Mouse (Mus musculus) adrenal gland, postnatal 14 days (tissue): Measurements from ENCODE around the gene Map2k4. TPM values are rescaled to one million over a fixed set of nuclear protein-coding genes. Genes with fewer than 3 reads are reported as not detected.

Experiments
- DNase-seq: peaks from one replicate; pipeline ENCODE4 v3.0.0; 2021; ENCODE audit warnings: mixed read lengths
- total RNA-seq: library from RNA; stranded (reverse); gene quantifications from 2 replicates; pipeline ENCODE4 v1.2.3, GENCODE M21; 2021

Map2k4 gene
- total RNA-seq, 1 experiment from 2014 or later = 45.6 TPM

DNA sequence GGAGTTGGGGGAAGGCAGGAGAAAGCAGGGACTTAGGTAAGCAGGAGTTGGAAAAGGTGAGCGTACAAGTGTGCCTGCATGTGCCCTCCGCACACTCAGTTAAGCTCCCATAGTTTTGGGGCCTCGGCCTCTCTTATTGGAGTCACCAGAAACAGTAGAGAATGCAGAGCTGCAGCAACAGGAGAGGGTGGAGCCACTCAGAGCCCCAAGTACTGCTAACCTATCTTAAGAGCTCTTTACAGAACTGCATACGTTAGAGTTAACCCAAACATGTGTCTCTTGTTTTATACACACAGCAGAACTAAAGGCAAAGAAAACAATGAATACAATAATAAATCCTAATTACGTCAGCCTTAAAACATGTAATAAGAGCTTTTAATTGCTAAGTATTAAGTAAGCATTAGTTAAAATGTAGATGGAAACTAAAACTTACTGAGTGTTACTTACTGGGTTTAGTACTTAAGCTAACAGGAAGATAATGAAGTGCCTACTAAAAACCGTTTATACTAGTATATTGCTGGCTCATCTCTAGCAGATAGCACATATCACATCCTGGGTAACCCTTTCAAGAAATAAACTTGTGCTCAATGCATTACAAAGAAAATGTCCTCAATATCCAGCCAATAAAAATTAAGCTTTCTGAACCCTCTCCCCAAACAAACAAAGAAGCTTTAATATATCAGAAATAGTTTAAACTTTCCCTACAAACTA lies 14.0 kb downstream of the Map2k4 start:
- no peak for DNase-seq

DNA sequence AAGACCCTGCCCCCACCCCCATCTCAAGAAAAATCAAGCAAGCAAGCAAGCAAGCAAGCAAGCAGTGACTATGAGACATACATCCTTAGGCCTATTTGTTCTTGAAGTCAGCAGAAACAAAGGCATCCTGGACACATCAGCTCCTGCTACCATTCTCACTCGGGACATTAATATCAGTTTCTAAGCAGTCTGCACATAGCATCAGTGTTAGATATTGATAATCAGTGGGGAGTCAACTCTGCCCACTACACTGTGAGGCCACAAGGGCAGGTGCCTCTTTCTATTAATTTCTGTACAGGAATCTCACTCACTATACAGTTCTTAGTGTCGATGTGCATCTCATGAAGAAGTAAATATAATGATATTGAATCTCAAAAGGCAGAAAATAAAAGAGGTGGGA lies 14.6 kb downstream of the Map2k4 start:
- DNase-seq = no peak

DNA sequence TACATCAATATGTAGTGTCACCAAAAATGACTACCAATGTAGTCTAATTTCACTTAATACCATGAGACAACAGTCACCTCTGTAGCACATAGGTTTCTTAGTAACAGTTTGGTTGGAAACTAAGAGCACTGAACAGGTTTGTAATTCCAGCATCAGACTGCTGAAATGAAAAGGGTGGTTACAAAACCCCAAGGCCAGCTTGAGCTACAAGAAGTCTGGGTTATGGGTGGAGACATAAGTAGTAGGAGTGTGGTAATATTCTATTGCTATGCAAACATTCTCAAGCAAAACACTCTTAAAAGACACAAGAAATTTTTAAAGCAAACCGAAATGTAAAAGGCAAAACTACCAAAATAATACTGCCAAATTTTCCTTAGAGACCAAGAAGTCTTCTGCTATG lies 16.6 kb downstream of the Map2k4 start:
- no peak for DNase-seq

DNA sequence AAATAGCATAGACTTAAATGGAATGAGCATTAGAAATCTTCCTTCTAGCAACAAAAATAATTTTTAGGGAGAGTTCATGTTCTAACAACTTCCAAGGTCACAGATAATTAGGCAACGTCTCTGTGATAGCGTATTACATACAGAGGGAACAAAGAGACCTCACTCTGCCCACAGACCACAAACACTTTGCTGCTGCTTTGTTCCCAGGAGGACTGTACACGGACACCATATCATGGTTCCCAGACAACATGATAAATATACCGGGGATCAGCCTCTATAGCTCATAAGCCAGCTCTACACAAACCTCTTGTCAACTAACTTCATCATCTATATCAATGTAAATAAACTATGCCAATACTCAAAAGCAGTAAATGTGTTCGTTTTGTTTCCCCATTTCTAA lies 18.1 kb downstream of the Map2k4 start:
- no peak for DNase-seq

DNA sequence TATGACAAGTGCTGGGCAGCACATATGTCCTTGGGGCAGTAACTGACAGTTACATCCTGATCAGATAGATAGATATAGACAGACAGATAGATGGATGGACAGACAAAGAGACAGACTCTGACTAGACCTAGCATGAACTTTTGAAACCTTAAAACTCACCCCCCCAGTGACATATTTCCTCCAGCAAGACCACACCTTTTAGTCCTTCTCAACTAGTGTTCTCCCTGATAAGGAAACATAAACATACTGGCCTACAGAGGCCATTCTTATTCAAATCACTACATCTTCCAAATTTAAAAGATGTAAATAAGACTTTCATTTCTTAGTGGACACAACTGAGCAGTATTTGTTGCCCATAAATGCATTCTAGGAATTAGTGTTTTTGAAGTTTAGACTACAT lies 19.7 kb downstream of the Map2k4 start:
- no peak for DNase-seq

DNA sequence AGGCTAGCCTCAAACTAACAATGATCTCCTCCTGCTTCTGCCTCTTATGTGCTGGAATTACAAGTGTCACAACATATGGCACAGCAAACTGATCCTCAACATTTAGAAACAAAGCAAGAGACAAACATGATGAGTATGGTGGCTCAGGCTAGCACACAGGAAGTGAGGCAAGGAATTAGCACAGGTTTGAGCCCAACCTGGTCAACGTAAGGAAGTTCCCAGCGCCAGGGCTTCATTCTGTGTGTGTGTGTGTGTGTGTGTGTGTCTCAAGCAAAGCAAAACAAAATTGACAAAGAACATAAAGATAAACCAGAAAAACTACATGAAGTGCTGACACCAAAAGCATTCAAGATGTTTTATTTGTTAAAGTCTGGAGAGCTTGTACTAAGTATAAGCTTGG lies 27.2 kb downstream of the Map2k4 start:
- DNase-seq = no peak

DNA sequence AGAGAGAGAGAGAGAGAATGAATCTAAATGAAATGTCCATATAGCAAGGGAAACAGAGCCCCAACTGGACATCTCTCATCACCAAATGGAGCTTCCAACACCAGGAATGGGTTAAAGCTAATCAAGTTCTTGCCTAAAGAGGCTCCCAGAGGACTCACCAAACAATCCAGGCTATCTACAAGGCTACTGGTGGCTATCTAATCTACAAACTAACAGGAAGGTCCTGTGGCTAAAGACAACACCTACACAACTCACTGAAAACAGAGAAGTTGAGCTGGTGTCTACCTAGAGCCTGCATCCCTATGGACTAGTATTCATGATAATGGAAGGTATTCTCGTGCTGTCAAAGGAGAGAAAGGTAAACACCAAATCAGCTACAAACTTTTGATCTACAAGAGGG lies 28.7 kb downstream of the Map2k4 start:
- no peak for DNase-seq

DNA sequence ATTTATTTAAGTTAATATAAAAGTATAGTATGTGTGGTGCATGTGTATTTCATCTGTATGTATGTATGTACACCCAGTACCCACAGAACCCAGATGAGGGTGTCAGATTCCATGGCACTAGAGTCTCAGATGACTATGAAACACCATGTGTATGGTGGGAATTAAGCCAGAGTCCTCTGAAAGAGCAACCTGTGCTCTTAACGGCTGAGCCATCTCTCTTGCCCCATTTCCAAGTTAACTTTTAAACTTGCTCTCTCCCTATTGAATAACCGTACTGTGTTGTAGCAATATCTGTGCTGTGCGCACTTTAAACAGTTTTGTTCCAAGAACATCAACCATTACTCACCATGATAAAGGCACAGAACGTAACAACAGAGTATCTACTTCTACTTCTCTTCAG lies 33.9 kb downstream of the Map2k4 start:
- DNase-seq = no peak

DNA sequence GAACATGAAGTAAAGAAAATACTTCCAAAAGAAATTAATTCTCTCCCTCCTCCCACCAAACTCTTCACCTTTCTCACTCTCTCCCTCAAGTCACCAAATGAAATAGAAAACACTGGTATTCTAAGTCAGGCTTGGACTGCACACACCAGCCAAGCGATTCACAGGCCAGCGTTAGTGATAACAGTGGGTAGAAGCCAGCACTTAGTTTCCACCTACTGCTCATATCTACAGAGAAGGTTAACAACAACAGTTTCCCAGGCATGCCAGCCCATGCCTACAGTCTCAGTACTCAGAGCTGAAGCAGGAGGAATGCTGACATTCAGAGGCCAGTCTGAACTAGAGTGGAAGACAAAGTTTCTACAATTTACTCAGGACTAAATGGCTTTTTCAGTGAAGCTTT lies 34.5 kb downstream of the Map2k4 start:
- DNase-seq = no peak

DNA sequence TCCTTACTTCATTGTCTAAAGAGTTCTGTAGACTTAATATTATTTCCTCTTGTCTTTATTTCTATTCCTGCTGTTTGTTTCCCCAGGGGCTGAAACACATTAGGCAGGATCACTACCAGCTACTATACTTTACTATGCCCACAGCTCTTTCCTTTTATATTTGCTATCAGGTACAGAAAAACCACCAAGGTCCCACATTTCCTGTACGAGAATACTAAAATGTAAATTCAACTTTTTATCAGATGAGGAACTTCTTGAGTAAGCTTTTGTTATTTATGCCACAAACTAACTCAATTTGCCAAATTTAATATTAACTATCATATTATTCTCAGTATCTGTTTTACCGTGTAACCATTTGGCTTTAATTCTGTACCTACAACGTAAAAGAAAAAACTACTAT lies 37.6 kb downstream of the Map2k4 start:
- DNase-seq = no peak

DNA sequence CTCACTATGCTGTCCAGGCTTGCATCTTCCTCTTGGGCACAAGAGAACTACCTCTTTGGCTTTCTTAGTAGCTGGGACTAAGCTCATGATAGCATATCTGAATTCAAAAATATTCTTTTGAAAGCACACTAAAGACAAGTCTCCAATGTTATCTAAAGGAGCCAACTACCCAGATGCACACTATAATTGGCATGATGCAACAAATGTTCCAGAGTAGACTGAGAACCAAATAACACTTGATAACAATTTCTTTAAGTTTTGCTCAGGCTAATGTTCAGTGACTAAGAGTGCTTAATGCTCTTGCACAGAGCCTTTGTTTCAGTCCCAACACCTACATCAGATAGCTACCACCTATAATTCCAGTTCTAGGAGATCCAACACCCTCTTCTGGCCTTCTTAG lies 40.7 kb downstream of the Map2k4 start:
- no peak for DNase-seq

DNA sequence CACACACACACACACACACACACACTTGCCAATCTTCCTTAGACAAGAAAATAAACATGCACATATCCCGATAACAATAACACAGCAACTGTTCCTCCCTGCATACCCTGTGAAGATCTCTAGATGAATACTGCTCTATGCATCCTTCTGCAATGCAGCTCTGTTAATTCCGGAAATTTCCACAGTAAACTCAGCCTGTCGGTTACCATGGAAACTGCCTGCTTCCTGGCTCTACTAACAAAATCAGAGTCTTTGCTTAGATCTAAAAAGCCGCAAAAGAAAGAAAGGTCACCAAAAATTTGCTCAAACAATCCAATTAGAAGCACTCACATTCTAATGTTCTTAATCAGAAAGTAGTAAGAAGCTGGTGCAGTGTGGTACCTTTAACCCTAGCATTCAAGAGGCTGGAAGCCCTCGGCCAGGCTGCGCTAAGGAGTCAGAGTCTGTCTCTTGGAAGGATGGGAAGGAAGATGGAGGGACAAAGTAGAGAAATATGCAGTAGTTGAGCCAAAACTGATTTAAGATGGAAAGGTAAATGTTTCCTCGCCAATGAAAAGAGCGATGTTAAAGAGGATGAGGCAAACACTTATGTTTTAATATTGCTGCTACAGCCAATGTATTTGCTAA lies 42.3 kb downstream of the Map2k4 start:
- no peak for DNase-seq

DNA sequence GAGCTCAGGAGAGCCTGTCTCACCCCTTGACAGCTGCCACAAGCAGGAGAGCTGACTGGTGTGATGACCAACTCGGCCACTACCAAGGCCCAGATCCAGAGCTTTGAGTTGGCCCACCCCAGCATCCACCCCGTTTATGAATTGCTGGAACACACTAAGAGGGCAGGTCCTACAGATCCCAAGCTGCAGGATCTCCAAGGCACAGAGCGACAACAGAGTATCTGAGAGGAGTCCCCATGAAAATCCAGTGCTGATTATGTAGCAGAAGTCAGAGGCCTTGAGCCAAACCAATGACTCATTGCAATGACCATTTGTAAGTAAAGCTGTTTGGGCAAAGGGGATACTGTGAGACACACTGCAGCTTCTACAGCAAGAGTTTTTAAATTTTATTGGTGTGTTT lies 44.2 kb downstream of the Map2k4 start:
- DNase-seq = peak; percentile 28

DNA sequence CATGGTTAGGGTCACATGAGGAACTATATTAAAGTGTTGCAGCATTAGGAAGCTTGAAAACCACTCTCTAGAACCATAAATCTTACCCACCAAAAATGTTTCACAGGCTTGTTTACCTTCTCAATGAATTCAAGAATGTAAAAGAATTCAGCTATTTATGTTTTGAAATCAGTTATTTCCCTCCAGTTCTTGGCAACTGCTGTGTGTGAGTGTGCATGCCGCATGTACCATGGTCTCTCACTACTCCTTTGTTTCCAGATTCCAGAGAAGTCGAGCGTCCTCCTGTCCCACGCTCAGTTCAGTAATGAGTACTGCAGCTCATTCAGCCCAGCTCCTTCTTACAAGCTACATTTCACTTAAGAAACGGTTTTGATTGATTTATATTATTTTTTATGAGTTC lies 47.3 kb downstream of the Map2k4 start:
- no peak for DNase-seq

DNA sequence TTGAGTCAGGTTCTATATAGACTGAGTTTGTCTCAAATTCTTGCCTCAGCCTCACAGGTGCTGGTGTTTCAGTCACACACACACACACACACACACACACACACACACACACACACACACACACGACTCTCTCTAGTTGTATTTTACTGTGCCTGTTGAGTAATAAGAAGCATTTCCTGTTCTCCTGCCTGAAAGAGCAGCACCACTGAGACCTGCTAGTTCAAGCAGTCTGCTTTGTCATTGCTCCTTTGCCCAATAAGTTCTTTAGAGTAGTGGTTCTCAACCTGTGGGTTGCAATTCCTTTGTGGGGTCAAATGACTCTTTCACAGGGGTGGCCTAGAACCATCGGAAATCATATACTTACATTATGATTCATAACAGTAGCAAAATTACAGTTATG lies 47.7 kb downstream of the Map2k4 start:
- no peak for DNase-seq

DNA sequence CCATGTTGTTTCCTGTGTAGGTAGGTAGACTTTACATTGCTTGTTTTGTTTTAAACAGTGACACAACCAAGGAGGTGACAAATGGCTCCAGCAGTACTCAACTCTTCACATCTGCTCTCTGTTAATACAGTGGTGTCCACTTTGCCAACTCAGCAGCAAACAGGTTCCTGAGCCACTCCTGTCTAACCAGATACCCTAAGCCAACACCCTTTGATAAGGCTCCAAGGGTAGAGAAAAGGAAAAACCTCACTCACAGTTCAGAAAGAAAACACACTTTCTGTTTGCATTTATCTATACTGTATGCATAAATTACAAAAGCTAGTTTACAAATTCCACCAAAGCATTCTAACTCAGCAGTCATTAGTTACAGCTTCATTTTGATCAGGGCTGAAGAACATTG lies 48.2 kb downstream of the Map2k4 start:
- DNase-seq = no peak

DNA sequence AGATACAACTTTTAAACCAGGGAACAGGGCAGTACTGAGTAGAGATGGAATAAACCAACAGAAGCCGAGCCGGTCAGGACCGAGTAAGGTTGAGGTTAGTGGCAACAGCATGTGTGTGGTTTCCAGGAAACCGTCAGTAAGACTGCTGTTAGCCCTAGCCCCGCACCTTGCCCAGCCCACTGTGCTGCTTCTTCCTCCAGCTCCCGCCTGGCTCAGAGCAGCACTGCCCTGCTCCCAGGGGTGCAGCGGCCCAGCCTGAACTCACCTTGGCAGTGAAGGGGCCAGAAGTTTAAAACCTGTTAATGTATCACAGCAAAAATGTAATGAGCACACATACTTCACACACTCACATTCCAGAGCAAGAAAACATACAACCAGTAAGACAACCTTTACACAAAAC lies 53.4 kb downstream of the Map2k4 start:
- no peak for DNase-seq

DNA sequence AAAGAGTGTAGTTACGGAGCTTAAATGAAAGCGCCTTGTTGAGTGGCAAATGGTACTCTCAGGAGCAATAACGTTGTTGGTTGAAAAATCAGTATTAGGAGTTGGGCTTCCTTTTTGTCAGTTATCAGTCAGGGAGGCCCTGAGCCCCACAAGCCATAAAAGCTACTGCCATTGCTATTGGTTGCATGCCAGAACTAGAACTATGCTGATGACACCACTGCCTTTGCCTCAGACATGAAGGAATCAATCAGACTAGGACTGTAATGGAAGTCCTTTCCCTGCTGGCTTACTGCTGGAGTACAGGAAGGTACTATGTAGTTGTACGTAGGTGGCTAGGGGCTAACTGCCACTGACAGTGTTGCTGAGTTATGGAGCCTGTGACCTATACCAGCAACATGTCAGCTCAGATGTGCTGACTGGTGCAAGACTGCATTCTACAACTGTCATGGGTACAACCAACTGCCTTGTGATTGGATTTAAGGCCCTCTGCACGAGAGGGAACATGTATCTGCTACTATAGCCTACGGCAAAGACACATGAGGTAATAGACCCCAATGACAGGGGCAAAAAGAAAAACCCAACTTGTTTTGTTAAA lies 58.4 kb downstream of the Map2k4 start:
- DNase-seq = peak; percentile 11

DNA sequence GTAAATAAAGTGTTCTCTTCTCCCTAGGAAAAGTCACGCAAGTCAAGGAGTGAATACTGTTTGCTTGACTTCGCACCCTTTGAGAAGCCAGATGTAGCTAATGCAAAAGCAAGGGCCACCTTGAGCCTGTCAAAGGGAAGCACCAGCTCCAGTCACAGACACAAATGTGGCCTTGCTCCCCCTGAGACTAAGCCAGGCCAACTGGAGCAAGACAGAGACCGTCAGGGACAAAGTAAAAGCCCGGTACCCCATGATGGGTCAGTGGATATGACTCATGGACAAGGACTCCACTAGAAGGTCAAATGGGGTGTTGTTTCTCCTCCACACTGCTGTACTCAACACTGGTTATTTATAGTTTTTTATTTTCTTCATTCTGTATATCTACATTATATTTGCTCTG lies 59.2 kb downstream of the Map2k4 start:
- peak; percentile 73 for DNase-seq

DNA sequence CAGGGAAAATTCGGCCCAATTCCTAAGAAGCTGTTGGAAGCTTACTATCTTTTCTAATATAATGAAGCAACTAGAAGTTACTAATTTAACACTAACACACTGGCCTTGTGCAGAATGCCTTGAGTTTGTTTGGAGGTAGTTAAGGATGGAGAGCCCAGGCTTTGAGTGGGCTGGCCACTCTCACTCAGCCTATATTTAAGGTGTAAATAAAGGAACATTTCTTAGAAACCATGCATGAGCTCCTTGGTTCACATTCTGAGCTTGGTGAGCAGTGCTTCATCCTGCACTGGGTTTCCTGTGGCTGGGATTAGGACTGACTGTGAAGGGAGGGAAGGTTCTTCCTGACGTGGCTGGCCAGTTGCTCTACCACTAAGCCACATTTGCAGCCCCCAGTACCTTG lies 64.4 kb downstream of the Map2k4 start:
- DNase-seq = no peak

DNA sequence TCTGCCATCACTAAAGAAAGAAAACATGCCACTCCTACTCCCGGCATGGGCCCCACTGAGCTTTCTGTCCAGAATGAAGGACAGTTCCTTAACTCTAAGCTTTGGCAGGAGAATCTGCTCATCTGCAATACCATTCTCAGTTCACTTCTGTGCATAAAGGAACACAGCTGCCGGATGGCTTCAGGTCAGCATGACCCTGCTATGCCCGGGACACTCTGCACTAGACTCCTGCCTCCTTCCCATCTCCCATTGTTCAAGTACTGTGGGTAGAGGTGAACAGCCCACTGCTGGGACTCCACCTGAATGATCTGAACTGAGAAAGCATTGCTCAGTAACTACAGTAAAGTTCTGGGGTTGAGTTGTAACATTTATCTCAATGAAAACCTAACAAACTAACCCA lies 66.5 kb downstream of the Map2k4 start:
- peak; percentile 3 for DNase-seq

DNA sequence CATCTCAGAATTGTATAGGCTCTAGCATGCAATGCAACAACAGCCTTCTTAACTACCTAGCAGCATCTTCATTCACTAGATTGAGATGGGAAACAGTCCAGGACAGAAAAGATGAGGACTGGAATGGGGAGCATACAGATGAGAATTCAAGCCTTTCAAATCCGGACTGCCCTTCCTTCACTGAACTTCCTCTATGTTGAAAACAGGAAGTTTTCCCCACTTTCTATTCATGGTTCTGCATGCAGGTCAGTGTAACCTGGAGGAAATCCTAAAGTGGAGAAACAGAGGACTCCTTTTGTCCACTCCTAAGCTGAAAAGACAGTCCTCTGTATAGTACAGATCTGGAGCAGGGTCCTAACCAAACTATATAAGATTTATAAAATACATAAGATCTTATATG lies 68.1 kb downstream of the Map2k4 start:
- DNase-seq = no peak

DNA sequence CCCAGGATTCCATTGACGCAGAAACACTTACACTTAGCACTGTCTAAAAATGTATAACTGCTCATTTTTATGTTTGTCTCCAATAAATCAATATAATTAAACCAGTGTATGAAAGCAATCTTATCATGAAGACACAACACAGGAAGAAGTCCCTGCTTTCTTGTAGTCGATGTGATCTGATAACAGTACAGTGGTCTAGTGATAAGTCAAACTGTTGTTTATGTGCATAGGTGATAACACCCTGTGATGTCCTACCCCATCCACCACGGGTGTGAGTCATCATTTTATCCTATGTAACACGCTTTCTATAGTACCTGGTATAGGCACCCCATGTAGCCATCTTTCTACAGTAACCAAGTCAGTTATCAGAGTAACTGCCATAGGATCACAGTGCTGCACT lies 74.3 kb downstream of the Map2k4 start:
- no peak for DNase-seq

DNA sequence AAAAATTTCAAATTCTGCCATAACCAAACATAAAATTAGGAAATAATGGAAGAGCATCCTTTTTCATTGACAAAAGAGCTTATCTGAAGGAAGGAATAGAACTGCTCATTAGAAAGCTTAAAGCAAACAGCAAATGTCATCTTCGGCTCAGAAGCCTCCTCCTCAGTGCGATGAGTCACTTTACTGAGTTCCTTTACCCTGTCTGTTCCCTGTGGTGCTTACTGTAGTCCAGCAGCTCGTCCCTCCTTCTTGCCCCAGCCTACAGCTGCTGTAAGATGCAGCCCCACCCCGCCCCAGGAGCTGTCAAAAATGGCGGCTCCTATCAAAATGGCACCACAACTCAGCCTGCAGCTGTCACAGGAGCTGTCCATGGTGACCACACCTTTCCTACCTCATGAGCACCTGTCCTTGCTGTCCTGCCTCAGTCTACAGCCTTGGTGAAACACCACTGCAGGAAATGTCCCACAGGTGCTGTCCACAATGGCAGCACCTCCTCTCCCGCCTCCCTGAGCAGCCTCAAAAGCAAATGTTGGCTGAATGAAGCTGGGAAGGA lies 75.3 kb downstream of the Map2k4 start:
- no peak for DNase-seq
